Mouse (Mus musculus): ENCODE measurements around the gene Gramd1b. TPM values are rescaled to one million over a fixed set of nuclear protein-coding genes. Genes with fewer than 3 reads are reported as not detected.
A peak's percentile ranks its signal among the peaks of the same experiment; 100 is the strongest.

Gene Gramd1b
- polyA plus RNA-seq, 1 experiment = 5.4 TPM

DNA sequence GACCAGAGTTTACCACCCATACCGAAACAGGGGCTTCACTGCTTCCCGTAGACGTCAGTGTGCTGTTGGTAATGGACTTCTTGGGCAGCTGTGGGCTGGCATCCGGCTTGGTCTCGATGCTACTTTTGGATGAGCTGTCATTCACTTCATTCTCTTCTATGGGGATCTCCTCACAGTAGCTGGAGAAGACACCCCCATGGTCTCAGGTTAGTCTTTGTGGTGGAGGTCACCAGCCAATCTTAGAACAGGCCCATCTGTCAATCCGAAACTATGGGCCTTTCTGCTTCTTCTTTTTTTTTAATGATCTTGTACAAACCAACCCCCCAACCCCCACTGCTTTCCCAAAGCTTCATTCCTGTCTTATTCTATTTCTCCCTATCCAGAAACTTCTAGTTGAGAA, 221.3 kb downstream of the Gramd1b start:
- Histone ChIP-seq H3K4me1 (ENCODE audit: control insufficient read depth, insufficient read depth, insufficient read length, low read length) (no peaks in the 10 kb centered on the region), H3K27ac (replicated peaks; ENCODE audit: low read depth, low read length) (no peak overlapping the region), H3K4me3 (ENCODE audit: insufficient read depth, low read depth, low read length) (no peak overlapping the region)

DNA sequence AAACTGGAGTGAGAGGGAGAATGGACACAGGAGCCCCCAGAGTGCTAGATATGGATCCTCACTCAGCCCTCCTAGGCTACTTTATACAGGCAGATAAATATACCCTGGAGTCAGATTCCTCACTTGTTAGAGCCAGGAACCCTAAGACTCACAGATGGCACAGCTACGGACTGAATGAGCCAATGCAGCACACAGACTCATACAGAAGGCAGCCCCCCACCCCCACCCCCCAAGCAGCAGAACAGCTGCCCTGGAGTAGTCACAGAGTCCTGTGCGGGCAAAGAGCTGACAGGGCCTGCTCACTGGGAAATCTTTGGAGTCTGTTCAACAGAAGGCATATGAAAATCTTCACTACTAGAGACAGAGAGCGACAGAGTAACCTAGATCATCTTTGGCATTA, 223.9 kb downstream of the Gramd1b start:
- Histone ChIP-seq H3K4me1 (ENCODE audit: control insufficient read depth, insufficient read depth, insufficient read length, low read length) (no peaks in the 10 kb centered on the region), H3K4me3 (ENCODE audit: insufficient read depth, low read depth, low read length) (no peak overlapping the region), H3K27ac (replicated peaks; ENCODE audit: low read depth, low read length) (no peak overlapping the region)

DNA sequence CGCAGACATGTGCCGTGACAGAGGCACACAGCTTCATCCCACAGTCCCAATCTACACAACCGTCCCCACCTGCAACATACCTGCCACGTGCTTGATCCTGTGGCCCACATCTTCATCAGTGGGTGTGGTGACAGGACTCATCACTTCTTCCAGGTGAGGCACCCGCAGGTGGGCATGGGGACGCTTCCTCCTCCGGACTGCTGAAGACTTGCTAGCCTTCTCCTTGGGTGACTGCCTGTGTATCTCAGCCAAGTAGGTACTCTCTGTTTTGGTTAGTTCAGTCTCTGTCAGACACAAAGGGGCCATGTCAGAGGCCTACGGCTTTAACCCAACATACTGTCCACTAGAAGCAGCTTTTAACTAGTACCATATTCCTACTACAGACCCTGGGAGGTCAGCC, 226.9 kb downstream of the Gramd1b start:
- H3K27ac ChIP-seq (replicated peaks; ENCODE audit: low read depth, low read length) = no peak overlapping the region
- no peaks in the 10 kb centered on the region for H3K4me1 ChIP-seq (ENCODE audit: control insufficient read depth, insufficient read depth, insufficient read length, low read length)
- no peak overlapping the region for H3K4me3 ChIP-seq (ENCODE audit: insufficient read depth, low read depth, low read length)

DNA sequence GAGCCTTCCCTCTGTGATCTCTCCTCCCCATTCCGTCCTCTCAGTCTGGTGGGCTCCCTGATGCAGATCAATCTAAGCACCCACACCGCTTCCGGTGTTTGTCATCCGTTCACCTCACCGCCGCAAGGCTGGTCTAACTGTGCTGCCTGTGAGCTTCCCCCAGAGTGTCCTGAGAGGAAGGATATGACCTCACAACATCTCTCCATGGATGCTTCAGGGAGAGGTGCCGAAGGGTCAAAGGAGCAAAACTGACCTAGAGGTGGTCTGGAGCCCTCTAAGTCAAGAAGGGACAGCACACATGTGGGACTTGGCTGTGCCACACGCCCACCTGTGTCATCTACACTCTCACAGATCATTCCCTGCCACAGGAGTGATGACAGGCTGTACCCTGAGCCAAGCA, 228.8 kb downstream of the Gramd1b start:
- no peak overlapping the region for H3K4me3 ChIP-seq (ENCODE audit: insufficient read depth, low read depth, low read length)
- no peak overlapping the region for H3K27ac ChIP-seq (replicated peaks; ENCODE audit: low read depth, low read length)
- peaks cover 5% of the 10 kb centered on the region for H3K4me1 ChIP-seq (ENCODE audit: control insufficient read depth, insufficient read depth, insufficient read length, low read length)

DNA sequence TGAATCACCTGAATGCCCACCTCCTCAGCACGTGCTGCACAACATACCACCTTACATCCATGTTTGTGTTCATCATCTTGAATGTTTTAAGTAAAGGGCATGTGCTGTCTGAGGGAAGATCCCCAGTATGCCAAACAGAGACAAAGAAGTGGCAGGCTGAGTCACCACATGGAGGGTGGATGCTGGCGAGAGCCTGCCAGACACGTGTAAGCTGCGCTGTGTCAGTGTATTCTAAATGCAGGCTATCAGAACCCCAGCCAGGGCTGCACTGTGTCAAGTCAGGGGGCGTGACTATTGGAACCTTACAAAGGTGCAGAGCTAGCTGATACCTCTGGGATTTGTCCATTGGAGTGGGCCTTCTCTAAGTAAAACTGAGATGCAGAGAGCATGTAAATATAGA, 229.7 kb downstream of the Gramd1b start:
- Histone ChIP-seq H3K4me1 (ENCODE audit: control insufficient read depth, insufficient read depth, insufficient read length, low read length) (peaks cover 9% of the 10 kb centered on the region), H3K4me3 (ENCODE audit: insufficient read depth, low read depth, low read length) (no peak overlapping the region), H3K27ac (replicated peaks; ENCODE audit: low read depth, low read length) (no peak overlapping the region)

DNA sequence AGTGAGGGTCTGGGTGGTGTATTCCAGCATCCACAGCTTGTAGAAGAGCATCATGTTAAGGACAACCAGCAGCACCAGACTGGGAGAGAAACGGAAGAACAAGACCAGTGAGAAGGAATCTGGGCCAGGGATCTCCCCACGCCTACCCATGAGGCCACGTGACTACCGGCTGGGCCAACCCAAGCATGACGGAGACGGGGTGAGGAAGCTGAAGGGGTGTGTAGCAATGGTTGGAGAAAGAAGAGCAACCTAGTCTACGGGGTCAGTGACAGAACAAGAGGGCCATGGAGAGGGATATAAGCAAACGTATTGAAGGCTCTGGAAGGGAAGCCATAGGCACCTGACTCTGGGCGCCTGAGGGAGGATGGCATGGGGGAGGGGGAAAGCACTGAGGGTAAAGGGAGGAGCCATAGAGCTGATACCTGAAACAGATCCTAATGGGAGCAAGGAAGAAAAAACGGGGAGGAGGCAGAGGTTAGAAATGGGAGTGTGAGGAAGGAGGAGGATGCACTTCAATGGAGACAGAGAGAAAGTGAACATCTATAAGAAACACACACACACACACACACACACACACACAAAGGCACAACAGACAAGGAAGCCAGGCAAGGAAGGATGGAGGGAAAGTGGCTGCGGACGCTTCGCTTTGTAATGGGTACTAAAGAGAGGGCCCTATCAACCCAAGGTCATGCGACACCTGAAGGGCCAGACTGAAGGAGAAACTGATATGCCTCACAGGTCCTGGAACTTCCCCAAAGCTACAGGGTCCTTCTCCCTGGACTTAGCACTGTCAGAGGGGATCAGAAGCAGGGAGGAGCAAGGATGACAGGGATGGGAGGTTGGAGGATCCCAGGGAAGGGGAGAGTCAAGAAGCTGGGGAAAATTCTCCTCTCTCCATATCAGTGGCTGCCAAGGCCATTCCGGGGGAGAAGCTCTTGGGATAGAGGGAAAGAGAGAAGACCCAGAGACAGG, 230.9 kb downstream of the Gramd1b start:
- Histone ChIP-seq H3K27ac (replicated peaks; ENCODE audit: low read depth, low read length) (no peak overlapping the region), H3K4me3 (ENCODE audit: insufficient read depth, low read depth, low read length) (no peak overlapping the region), H3K4me1 (ENCODE audit: control insufficient read depth, insufficient read depth, insufficient read length, low read length) (peaks cover 9% of the 10 kb centered on the region)

DNA sequence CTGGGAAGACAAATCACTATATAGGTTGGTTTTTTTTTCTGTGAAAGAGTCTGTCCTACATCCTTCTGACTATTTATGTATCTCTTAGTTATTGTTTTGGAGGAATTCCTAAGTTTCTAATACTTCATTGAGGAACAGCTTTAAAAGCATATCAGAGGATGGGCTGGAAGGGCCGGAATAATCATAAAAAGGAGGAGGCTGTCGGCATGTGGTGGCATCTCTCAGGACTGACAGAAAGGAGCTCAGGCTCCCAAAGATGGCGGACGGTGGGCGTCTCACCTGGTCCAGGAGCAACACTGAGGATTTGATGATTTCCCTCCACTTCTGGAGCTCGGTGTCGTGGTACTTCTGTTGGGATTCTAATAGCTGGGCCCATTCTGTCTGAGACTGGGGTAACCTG, 231.9 kb downstream of the Gramd1b start:
- Histone ChIP-seq H3K4me1 (ENCODE audit: control insufficient read depth, insufficient read depth, insufficient read length, low read length) (peaks cover 9% of the 10 kb centered on the region), H3K4me3 (ENCODE audit: insufficient read depth, low read depth, low read length) (no peak overlapping the region), H3K27ac (replicated peaks; ENCODE audit: low read depth, low read length) (no peak overlapping the region)

DNA sequence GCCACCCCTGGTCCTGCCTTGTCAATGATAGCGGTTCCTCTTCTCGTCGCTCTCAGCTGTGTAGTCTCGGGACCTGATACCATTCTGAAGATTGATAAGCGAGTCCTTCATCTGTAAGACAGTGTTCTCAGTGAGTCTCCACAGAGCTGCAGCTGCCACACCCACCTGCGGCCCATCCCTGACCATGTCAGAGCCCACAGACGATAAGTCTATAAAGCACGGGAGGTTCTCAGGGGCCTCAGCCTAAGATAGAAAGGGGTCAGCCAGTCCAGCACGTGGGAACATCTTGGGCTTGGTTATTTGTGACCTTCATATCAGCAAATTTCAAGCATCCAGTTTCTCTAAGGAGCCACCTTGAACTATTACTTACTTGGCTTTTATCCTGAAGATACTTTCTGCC, 233.2 kb downstream of the Gramd1b start:
- Histone ChIP-seq H3K4me1 (ENCODE audit: control insufficient read depth, insufficient read depth, insufficient read length, low read length) (peaks cover 9% of the 10 kb centered on the region), H3K27ac (replicated peaks; ENCODE audit: low read depth, low read length) (peak overlapping the region; percentile 87), H3K4me3 (ENCODE audit: insufficient read depth, low read depth, low read length) (no peak overlapping the region)

DNA sequence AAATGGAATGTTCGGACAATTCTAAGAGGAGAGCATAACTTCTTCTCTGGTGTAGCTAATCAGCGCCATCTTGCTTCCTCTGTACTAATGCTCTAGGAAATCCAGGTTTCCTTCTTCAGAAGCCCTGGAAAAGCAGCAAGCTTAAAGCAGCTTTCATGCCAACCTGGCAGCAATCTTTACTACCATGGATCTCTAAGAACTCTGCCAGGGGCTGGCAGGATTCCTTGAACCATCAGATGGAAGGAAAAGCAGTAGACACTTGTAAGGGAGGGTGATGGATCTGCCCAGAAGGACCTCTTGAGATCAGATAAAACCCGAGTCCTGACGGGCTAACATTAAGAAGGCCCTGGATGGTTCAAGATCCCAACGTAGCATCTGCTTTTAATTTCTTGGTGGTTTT, 234.9 kb downstream of the Gramd1b start:
- no peak overlapping the region for H3K4me3 ChIP-seq (ENCODE audit: insufficient read depth, low read depth, low read length)
- H3K27ac ChIP-seq (replicated peaks; ENCODE audit: low read depth, low read length) = no peak overlapping the region
- H3K4me1 ChIP-seq (ENCODE audit: control insufficient read depth, insufficient read depth, insufficient read length, low read length) = peaks cover 9% of the 10 kb centered on the region

DNA sequence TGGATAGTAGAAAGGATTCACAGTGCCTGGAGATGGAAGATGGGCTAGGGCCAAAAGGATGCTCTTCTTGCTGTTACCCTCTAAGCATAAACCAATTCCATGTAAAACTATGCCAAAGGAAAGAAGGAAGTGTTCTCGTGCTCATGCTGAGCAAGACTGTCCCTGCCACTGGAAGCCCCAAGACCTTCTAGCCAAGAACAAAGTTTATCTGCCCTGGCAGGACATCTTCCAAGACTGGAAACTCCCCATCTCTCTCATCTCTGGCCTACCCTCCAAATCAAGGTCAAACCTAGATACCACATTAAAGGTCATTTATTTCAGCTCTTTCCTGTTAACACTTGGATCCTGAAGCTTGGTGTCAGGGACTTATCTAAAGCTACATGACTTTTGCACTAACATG, 236.3 kb downstream of the Gramd1b start:
- H3K4me3 ChIP-seq (ENCODE audit: insufficient read depth, low read depth, low read length) = no peak overlapping the region
- H3K4me1 ChIP-seq (ENCODE audit: control insufficient read depth, insufficient read depth, insufficient read length, low read length) = peaks cover 9% of the 10 kb centered on the region
- H3K27ac ChIP-seq (replicated peaks; ENCODE audit: low read depth, low read length) = no peak overlapping the region

DNA sequence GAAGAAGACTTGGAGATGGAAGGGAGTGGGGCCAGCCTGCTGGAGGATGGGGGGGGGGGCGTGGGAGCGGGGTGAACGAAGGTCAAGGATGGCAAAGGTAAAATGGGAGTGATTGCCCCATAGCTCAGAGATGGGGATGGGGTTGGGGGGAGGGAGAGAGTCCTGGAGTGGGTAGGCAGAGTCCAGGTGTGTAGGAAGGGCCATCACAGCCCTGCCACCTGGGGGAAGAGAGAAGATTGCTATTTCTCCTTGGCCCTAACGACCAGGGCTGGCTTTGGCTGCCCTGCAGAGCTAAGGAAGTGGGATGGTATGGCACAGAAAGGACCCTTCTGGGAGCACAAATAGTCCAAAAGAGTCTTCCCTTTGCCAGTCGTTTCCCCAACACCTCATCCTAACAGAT, 237.0 kb downstream of the Gramd1b start:
- Histone ChIP-seq H3K27ac (replicated peaks; ENCODE audit: low read depth, low read length) (no peak overlapping the region), H3K4me3 (ENCODE audit: insufficient read depth, low read depth, low read length) (no peak overlapping the region), H3K4me1 (ENCODE audit: control insufficient read depth, insufficient read depth, insufficient read length, low read length) (peaks cover 9% of the 10 kb centered on the region)

DNA sequence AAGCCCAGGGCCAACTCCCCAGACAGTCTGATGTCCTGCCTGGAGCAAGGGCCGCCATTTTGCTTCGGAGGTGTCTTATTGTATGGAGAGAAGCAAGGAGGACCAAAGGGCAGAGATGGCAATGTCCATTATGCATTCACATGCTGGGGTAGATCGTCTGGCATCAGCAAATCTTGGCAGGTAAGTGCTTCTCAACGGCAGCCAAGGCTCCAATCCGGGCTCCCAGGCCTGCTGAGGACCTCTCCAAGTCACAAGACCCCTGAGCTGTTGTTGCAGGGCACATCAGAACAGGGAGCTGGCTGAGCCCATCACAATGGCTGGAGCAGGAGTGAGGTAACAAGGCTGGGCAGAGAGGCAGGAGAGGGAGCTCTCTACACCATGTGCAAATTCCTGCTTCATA, 237.4 kb downstream of the Gramd1b start:
- H3K4me1 ChIP-seq (ENCODE audit: control insufficient read depth, insufficient read depth, insufficient read length, low read length) = peaks cover 9% of the 10 kb centered on the region
- no peak overlapping the region for H3K27ac ChIP-seq (replicated peaks; ENCODE audit: low read depth, low read length)
- no peak overlapping the region for H3K4me3 ChIP-seq (ENCODE audit: insufficient read depth, low read depth, low read length)

DNA sequence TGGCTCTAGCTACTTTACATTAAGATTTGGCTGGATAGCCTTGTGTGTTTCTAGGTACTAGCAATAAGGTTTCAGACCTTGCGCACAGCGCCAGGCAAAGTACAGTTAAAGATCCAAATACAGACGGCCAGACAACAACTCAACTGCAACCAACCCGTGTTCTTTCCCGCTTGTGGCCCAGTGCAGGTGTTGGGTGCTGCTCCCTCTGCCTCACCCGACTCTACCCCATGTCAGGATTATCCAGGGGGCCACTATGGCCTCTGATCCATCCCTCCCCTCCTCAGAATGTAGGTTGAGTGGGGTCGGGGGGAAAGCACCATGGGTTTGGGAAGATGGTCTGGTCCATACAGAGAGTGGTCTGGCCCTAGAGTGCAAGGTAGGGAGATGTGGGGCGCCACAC, 237.9 kb downstream of the Gramd1b start:
- H3K4me1 ChIP-seq (ENCODE audit: control insufficient read depth, insufficient read depth, insufficient read length, low read length) = peaks cover 9% of the 10 kb centered on the region
- H3K27ac ChIP-seq (replicated peaks; ENCODE audit: low read depth, low read length) = no peak overlapping the region
- H3K4me3 ChIP-seq (ENCODE audit: insufficient read depth, low read depth, low read length) = no peak overlapping the region

DNA sequence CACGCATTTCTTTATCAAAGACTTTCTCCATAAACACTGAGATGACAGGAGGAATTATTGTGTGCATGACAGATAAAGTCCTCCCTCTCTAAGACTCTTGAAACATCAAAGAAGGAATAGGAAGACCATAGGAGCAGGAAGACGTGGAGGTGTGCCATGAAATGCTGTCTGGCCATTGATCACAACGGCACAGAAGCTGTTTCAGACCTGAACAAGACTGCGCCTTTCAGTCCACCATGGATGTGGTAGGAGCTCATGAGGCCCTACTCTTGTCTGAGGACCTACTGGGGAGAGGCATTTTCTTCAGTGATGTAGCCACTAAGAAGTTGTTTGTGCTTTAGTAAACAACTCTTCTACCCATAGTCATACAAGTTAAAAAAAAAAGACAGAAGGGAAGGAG, 238.7 kb downstream of the Gramd1b start:
- no peak overlapping the region for H3K27ac ChIP-seq (replicated peaks; ENCODE audit: low read depth, low read length)
- H3K4me3 ChIP-seq (ENCODE audit: insufficient read depth, low read depth, low read length) = no peak overlapping the region
- peaks cover 4% of the 10 kb centered on the region for H3K4me1 ChIP-seq (ENCODE audit: control insufficient read depth, insufficient read depth, insufficient read length, low read length)

DNA sequence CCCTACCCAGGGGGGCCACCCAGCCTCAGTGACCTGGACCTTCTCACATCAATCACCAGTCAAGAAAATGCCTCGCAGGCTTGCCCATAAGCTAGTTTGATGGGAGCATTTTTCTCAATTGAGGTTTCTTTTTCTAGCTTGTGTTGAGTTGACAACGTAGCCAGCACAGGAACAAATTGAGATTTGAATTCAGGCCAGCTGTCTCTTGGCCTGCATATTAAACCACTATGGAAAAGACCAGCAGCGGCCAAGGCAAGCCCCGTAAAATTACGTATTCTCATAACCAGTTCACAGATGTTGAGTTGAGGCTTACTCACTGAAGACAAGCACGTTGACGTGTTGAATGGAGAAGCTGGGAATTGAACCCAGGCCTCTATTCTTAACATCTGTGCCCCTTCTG, 248.2 kb downstream of the Gramd1b start:
- H3K4me1 ChIP-seq (ENCODE audit: control insufficient read depth, insufficient read depth, insufficient read length, low read length) = peaks cover 3% of the 10 kb centered on the region; the same call in 1 of the 2 replicates
- no peak overlapping the region for H3K4me3 ChIP-seq (ENCODE audit: insufficient read depth, low read depth, low read length)
- no peak overlapping the region for H3K27ac ChIP-seq (replicated peaks; ENCODE audit: low read depth, low read length)

DNA sequence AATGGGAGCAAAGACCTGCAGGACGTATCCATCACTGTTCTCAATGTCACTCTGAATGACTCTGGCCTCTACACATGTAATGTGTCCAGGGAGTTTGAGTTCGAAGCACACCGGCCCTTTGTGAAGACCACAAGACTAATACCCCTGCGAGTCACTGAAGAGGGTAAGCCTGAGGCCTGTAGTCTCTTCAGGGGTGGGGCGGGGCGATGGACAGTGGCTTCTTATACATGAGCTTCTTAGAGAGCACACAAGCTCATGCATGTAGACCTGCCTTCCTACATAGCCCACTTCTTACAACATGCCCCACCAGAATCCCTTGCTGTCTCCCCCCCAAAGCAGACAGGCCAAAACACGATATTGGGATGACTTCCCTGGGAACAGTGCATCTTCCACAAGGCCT, 251.7 kb downstream of the Gramd1b start:
- Histone ChIP-seq H3K27ac (replicated peaks; ENCODE audit: low read depth, low read length) (no peak overlapping the region), H3K4me1 (ENCODE audit: control insufficient read depth, insufficient read depth, insufficient read length, low read length) (peaks cover 3% of the 10 kb centered on the region; the same call in 1 of the 2 replicates), H3K4me3 (ENCODE audit: insufficient read depth, low read depth, low read length) (no peak overlapping the region)

Measured in brown adipose tissue, adult 24 weeks (tissue).